Mouse (Mus musculus) 416B (cell line): ENCODE data around the gene Tmem161a.
A peak's percentile ranks its signal among the peaks of the same experiment; 100 is the strongest.

ENCODE experiments used
- DNase-seq: peaks from one replicate; pipeline ENCODE4 v3.0.0; 2011; ENCODE audit warnings: low read depth

The Tmem161a gene

GRCm38 (mm10) chr8:70160015-70160414 lies 12.1 kb upstream of the Tmem161a start:
- no peak for DNase-seq

- no peak for DNase-seq
Measured at GRCm38 (mm10) chr8:70163316-70163715, 8.8 kb upstream of the Tmem161a start.

GRCm38 (mm10) chr8:70166504-70167110 lies 5.5 kb upstream of the Tmem161a start:
- peak; percentile 57 for DNase-seq

- DNase-seq, result no peak
Measured at GRCm38 (mm10) chr8:70170116-70170515, 2.0 kb upstream of the Tmem161a start.

GRCm38 (mm10) chr8:70170748-70171147 lies 1.4 kb upstream of the Tmem161a start:
- DNase-seq, result no peak

- DNase-seq, result no peak
Measured at GRCm38 (mm10) chr8:70171240-70171639, 916 bp upstream of the Tmem161a start.

GRCm38 (mm10) chr8:70173320-70173719 lies 1.2 kb downstream of the Tmem161a start:
- no peak for DNase-seq

GRCm38 (mm10) chr8:70174079-70174478 lies 1.9 kb downstream of the Tmem161a start:
- no peak for DNase-seq

GRCm38 (mm10) chr8:70178231-70178630 lies 6.1 kb downstream of the Tmem161a start:
- DNase-seq, result no peak

GRCm38 (mm10) chr8:70179082-70179481 lies 6.9 kb downstream of the Tmem161a start:
- DNase-seq, result peak; percentile 58

- no peak for DNase-seq
Measured at GRCm38 (mm10) chr8:70181212-70181902, 9.2 kb downstream of the Tmem161a start.

- DNase-seq, result no peak
Measured at GRCm38 (mm10) chr8:70181903-70182252, 9.7 kb downstream of the Tmem161a start.

- no peak for DNase-seq
Measured at GRCm38 (mm10) chr8:70183194-70183593, 11.0 kb downstream of the Tmem161a start.

- DNase-seq, result no peak
Measured at GRCm38 (mm10) chr8:70188707-70189106, 16.6 kb downstream of the Tmem161a start.

GRCm38 (mm10) chr8:70193238-70193637 lies 21.1 kb downstream of the Tmem161a start:
- no peak for DNase-seq

GRCm38 (mm10) chr8:70194191-70194590 lies 22.0 kb downstream of the Tmem161a start:
- no peak for DNase-seq

- DNase-seq, result peak; percentile 52
Measured at GRCm38 (mm10) chr8:70195762-70196161, 23.6 kb downstream of the Tmem161a start.

- no peak for DNase-seq
Measured at GRCm38 (mm10) chr8:70197603-70198002, 25.4 kb downstream of the Tmem161a start.

- peak; percentile 62 for DNase-seq
Measured at GRCm38 (mm10) chr8:70200098-70200681, 28.0 kb downstream of the Tmem161a start.

- peak; percentile 31 for DNase-seq
Measured at GRCm38 (mm10) chr8:70201417-70201816, 29.3 kb downstream of the Tmem161a start.

GRCm38 (mm10) chr8:70203072-70203471 lies 30.9 kb downstream of the Tmem161a start:
- DNase-seq, result no peak

GRCm38 (mm10) chr8:70204757-70205156 lies 32.6 kb downstream of the Tmem161a start:
- no peak for DNase-seq

GRCm38 (mm10) chr8:70208130-70208529 lies 36.0 kb downstream of the Tmem161a start:
- no peak for DNase-seq

- no peak for DNase-seq
Measured at GRCm38 (mm10) chr8:70210538-70210937, 38.4 kb downstream of the Tmem161a start.
